Mouse (Mus musculus): ENCODE results near the gene Fbxw7. TPM values are rescaled to one million over a fixed set of nuclear protein-coding genes. Genes with fewer than 3 reads are reported as not detected.

The Fbxw7 gene
- total and polyA plus RNA-seq, 2 experiments from 2014 or later = 13.8 to 21.6 TPM

DNA sequence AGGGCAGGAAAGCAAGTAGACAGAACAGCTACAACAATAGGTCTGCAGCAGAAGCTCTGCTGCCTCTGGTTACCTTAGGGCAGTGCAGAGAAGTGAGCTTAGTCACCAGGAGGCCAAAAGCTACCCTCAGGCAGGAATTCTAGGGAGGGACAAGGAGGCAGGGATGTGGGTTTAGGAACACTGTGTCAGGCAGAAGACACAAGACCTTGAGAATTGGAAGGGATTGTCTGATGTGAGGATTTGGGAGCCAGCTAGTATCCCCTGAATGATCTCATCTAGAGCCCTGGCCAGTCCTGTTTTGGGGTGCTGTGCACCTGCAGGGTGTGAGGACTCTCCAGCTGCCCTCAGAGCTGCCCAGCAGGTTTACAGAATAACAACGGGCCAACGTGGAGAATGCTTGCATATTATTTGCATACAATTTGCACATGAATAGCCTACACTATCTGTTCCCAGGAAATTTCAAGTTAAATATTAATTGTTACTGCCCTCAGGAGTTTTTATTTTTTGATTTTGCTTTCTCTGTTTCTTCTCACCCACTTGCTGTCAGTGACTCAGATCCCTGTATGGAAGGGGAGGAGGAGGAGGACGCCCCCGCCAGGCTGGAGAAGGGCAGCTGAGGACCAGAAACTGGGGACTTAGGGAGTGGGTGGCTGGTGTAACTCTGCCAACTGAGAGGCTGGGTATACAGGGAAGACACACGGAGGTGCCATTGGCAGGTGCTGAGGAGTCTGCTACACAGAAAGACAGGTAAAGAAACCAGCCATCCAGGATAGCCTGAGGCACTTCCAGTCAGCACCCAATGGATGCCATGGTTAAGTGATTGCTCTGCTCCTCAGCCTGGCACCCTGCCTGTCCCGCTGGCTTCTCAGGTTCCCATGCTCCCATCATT lies 210.0 kb downstream of the Fbxw7 start:
- Histone ChIP-seq H3K4me1 (ENCODE audit: control insufficient read depth, insufficient read depth) (no peaks in the 10 kb centered on the region), H3K36me3 (replicated peaks; ENCODE audit: control insufficient read depth, insufficient read depth, low read length) (no peaks in the 10 kb centered on the region), H3K9ac (replicated peaks; ENCODE audit: low read depth, low read length) (no peak overlapping the region), H3K4me3 (ENCODE audit: low read depth, low read length) (no peak overlapping the region), H3K9me3 (replicated peaks; ENCODE audit: control insufficient read depth, low read length) (no peaks in the 10 kb centered on the region), H3K27me3 (ENCODE audit: control insufficient read depth, insufficient read depth, low read length) (no peaks in the 10 kb centered on the region), H3K27ac (ENCODE audit: low read depth) (no peak overlapping the region), H3K4me2 (ENCODE audit: low read depth, low read length) (no peak overlapping the region)
- DNase-seq (ENCODE audit: low spot score) (no peak), ATAC-seq (ENCODE audit: insufficient read depth, low read depth) (no peak)
- WGBS = 44% methylated on average over 6 of the region's 6 CpGs
- TF ChIP-seq CTCF (IDR thresholded peaks at IDR 0.05; ENCODE audit: low read depth) = no peak
- no peak for TF ChIP-seq EP300 (IDR thresholded peaks at IDR 0.05; ENCODE audit: low read depth)

Other genes starting within 250 kb of the Fbxw7 start
- 10.9 and 45.6 TPM in 2 replicates for gene Arfip1, start 232.6 kb upstream of the Fbxw7 start, total RNA-seq (2014; rRNA removed; ENCODE audit: low replicate concordance)
- gene Arfip1, start 232.6 kb upstream of the Fbxw7 start, polyA plus RNA-seq (2015; fragmentation: Nextera tagmentation; extraction: Ambion mirVana) = 41.0 and 42.1 TPM in 2 replicates
- 0.15 and 1.3 TPM in 2 replicates for gene Tigd4, start 221.7 kb upstream of the Fbxw7 start, total RNA-seq (2014; rRNA removed; ENCODE audit: low replicate concordance)
- 0.29 and 0.34 TPM in 2 replicates for gene Tigd4, start 221.7 kb upstream of the Fbxw7 start, polyA plus RNA-seq (2015; fragmentation: Nextera tagmentation; extraction: Ambion mirVana)
- gene Tmem154, start 149.1 kb upstream of the Fbxw7 start, total RNA-seq (2014; rRNA removed; ENCODE audit: low replicate concordance) = 0.57 and 1.7 TPM in 2 replicates
- gene Tmem154, start 149.1 kb upstream of the Fbxw7 start, polyA plus RNA-seq (2015; fragmentation: Nextera tagmentation; extraction: Ambion mirVana) = 0.89 and 1.2 TPM in 2 replicates